Mouse (Mus musculus): ENCODE results near the gene Kctd21.
A peak's percentile ranks its signal among the peaks of the same experiment; 100 is the strongest.

Gene Kctd21

GRCm38 (mm10) chr7:97317706-97318105 is 14.4 kb upstream of the Kctd21 start:
- DNase-seq (ENCODE audit: low spot score in 2 of 2): no peak

DNA sequence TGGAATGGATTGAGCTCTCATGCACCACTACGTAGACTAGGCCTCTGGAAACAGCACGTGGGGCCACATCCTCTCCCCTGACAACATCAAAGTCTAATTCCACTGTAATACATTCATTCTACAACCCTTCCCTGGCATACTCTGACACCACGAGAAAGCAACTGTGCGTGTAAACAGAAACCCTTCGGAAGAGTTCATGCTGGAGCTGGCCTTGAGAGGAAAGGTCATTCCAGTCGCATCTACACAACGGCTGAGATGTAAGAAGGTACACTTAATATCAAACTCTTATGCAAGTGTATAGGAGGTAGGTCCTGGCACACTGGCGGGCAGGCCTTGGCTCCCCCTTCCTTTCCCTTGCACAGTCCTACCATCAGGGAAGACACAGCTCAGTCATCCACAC is 7.8 kb upstream of the Kctd21 start:
- no peak for DNase-seq (ENCODE audit: low spot score in 2 of 2)

- peak in 1 of 2 experiments; percentile 29 for DNase-seq (ENCODE audit: low spot score in 2 of 2)
Measured at GRCm38 (mm10) chr7:97325156-97325985, 6.8 kb upstream of the Kctd21 start.

DNA sequence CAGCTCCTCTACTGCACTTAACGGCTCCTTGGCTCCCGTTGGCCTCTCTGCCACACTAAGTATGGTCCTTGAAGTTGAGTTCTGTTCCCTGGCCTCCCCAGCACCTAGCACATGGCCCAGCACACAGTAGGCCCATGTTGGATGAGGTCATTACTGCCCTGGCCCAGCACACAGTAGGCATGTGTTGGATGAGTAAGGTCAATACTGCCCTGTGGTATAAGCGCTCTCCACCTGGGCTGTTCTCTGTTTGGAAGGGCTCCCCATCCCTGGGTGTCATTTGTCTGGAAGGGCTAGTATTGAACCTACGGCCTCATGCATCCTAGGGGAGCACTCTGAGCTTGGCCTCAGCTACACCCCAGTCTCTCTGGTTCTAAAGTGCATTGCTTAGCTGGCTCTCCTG is 4.8 kb upstream of the Kctd21 start:
- no peak for DNase-seq (ENCODE audit: low spot score in 2 of 2)

GRCm38 (mm10) chr7:97328891-97329588 is 3.1 kb upstream of the Kctd21 start:
- DNase-seq (ENCODE audit: low spot score in 2 of 2): no peak

- no peak for DNase-seq (ENCODE audit: low spot score in 2 of 2)
Measured at GRCm38 (mm10) chr7:97329676-97330075, 2.5 kb upstream of the Kctd21 start.

DNA sequence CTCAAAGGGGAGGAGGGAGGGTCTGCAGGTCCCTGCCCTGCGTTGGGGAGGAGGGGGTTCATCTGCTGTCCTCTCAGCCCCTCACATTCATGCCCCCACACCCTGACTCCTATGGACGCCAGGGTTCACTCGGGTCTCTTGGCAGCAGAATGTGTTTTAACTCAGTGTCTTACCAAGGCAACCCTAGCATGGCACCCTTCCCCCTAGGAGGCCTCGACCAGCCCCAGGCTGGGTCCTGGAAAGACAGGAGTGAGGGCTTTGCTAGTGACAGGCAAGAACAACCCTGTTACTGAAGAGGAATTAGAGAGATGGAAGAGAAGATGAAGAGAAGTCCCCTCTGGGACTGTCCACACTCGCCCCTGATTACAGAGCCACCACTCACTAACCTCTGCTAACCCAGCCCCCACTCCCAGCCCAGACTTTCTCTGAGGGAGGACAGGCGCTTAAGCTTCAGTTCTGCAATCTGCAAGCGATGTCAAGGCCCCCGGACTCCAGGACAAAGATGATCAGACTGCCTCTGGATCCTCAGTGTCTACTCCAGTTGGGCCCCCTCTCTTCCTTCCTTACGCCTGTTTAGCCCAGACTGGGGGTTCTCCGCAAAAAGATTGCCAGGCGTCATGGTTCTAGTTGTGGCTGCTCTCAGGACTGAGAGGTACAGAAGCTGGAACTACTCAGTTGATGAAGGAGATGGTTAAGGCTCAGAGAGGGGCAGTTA is 1.0 kb upstream of the Kctd21 start:
- no peak for DNase-seq (ENCODE audit: low spot score in 2 of 2)

GRCm38 (mm10) chr7:97332667-97333041 is 527 bp downstream of the Kctd21 start:
- DNase-seq (ENCODE audit: low spot score in 2 of 2): no peak

DNA sequence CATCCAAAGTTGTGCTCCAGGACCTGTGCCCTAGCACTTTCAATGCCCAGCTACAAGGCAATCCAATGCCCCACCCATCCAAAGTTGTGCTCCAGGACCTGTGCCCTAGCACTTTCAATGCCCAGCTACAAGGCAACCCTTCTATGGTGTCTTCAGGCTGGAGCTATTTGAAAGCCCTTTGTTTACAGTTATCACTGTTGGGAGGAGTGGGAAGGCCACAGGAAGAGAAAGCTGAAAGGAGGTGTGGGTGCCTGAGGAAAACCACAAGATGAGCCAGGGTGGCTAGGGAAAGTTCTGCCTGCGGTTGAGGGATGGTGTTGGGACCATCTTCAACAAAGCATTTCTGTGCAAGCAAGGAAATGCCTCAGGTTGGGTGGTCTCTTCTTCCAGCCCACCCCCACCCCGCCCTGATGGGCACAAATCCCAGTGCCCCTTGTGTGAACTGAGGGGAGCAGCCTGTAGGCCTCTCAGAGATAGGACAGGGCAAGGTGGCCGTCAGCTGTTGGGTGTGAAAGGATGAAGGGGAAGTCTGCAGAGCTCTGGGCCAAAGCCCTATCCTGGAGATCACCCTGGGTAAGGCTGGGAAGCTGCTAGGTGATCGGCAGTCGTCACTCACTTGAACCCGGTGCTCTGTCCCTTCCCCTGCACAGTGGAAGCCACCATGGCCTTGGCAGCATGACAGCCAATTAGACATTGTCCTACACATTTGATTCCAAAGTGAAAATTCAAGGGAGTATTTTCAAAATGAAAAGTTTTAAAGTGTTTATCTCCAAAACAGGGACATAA is 1.2 kb downstream of the Kctd21 start:
- DNase-seq (ENCODE audit: low spot score in 2 of 2): no peak

- no peak for DNase-seq (ENCODE audit: low spot score in 2 of 2)
Measured at GRCm38 (mm10) chr7:97334406-97334805, 2.3 kb downstream of the Kctd21 start.

GRCm38 (mm10) chr7:97336678-97337077 is 4.6 kb downstream of the Kctd21 start:
- no peak for DNase-seq (ENCODE audit: low spot score in 2 of 2)

GRCm38 (mm10) chr7:97338593-97338992 is 6.5 kb downstream of the Kctd21 start:
- DNase-seq (ENCODE audit: low spot score in 2 of 2): no peak

GRCm38 (mm10) chr7:97339623-97340022 is 7.5 kb downstream of the Kctd21 start:
- DNase-seq (ENCODE audit: low spot score in 2 of 2): no peak

DNA sequence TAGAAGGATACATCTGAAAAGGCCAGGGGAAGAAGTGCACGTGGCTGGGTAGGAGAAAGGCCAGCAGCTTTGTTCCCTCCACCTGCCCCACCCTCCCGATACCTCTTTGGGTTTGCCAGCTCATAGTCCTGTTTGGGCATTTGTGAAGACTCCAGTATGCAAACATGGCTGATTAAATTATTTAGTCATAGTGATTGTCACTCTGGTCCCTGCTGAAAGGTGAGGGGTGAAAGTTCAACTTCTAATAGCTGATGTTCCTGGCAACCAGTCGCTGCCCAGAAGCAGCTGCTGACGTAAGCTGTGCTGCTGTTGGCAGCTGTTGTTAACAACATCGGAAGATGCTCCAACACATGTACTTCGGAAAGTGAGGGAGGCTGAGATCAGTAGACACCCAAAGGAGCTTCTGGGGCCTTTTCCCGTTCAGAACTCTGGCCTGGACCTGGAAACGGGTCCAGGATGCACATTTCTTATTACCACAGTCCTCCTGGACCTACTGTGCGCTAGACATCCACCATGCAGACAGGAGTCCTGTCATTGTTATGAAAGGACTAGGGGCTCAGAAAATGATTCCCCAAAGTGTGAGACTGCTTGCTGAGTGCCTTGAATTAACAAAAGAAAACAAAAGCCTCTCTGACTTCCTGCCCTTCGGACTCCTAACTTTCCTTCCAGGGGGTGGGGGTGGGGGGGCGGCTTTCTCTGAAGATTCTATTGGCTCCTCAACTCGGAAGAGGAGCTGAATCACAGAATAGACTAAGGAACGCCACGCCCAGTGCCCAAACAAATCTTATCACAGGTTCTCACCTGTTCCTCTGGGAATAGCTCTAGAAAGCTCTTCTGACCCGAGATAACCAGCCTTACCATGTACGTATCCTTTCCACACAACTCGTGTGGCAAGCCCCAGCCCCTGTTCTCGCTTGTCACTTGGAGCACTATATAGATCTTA is 9.1 kb downstream of the Kctd21 start:
- no peak for DNase-seq (ENCODE audit: low spot score in 2 of 2)

- DNase-seq (ENCODE audit: low spot score in 2 of 2): no peak
Measured at GRCm38 (mm10) chr7:97342961-97343360, 10.8 kb downstream of the Kctd21 start.

- DNase-seq (ENCODE audit: low spot score in 2 of 2): no peak
Measured at GRCm38 (mm10) chr7:97344655-97345054, 12.5 kb downstream of the Kctd21 start.

DNA sequence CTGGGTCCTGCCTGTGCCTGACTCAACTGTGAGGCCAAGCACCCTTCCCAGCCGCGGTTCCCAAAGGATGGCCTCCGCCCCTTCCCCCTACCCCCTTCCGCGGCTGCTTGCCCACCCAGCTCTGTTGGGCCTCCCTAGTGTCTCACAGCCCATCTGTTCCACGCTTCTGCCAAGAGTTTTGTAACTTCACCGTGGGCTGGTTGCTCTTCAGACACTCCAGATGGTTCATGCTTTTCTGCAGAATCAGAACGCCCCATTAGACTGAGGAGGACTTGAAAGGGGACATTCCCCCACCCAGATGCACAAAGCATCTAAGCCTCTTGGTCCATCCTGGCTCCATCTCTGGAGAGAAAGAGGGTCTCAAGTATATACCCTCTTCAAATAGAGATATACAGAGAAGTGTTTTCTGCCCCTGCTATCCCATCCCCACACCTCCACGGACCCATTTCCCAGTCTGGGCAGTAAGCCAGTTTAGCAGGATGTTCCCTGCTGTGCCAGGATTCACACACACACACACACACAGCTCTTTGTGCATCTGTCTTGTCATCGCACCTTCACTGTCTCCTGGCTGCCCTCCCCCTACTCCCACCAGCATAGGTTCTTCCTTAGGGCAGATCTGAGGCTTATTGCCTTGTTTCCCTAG is 13.2 kb downstream of the Kctd21 start:
- DNase-seq (ENCODE audit: low spot score in 2 of 2): peak in 1 of 2 experiments; percentile 48

GRCm38 (mm10) chr7:97346111-97346821 is 14.1 kb downstream of the Kctd21 start:
- DNase-seq (ENCODE audit: low spot score in 2 of 2): no peak

DNA sequence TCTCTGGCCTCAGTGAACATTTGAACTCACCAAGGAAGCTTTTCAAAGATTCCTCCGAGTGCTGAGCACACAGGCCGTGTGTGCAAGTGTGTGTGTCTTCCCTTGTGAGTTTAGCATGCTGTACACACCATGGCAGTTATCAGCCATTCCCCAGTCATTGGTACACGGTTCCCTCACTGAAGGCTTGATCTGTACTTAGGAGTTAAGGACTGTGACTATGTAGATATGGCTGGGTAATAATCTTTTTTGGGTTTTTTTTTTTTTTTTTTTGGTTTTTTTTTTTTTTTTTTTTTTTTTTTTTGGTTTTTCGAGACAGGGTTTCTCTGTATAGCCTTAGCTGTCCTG is 14.7 kb downstream of the Kctd21 start:
- no peak for DNase-seq (ENCODE audit: low spot score in 2 of 2)

DNA sequence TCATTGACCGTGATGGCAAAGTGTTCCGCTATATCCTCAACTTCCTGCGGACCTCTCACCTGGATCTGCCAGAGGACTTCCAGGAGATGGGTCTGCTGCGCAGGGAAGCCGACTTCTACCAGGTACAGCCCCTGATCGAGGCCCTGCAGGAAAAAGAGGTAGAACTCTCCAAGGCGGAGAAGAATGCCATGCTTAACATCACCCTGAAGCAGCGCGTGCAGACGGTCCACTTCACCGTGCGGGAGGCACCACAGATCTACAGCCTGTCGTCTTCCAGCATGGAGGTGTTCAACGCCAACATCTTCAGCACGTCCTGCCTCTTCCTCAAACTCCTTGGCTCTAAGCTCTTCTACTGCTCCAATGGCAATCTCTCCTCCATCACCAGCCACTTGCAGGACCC is 15.3 kb downstream of the Kctd21 start:
- no peak for DNase-seq (ENCODE audit: low spot score in 2 of 2)

All from cerebellum, postnatal 4 days (tissue).